Mouse (Mus musculus) liver, postnatal 0 days (tissue): ENCODE measurements around the gene Pkd1.

Experiments
- CTCF ChIP-seq: sonication (generic); IDR thresholded peaks from 2 replicates; pipeline ENCODE4 v1.5.1; 2016; ENCODE audit warnings: antibody characterized with exemption, low read depth
- EP300 ChIP-seq: IDR thresholded peaks from 2 replicates; pipeline ENCODE4 v1.6.1; 2016; ENCODE audit warnings: antibody characterized with exemption, low read depth, mild to moderate bottlenecking

DNA sequence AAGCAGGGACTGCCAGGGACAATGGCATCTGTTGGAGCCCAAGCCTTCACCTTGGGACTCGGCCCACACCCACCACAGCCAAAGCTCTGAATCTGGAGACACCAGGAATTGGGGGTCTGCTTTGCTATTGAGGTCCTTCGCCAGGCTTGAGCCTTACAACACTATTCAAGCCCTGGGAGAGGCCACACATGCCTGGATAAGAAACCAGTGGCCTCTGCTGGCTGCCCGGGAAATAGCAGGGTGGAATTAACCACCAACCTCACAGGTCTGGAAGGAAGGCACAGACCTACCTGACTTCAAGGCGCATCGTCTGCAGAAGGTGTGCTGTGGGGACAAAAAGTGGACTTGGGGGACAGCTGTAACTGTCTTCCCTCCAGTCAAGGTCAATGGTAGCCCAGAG is 36.0 kb upstream of the Pkd1 start:
- TF ChIP-seq CTCF (peak; percentile 70), EP300 (no peak)
